ENCODE assay signal across 17 mouse cellular contexts in genomic region chr2:8924856-8925255, GRCm38 (mm10).
"Had no signal": no experiment of that assay in that cellular context is flagged by ENCODE, and none has a peak within 500 bp of the region (broad histone marks: within the 10 kb centered on the region; RNA-seq: fewer than 3 reads in every experiment).

No protein-coding gene starts in this region.

- H3K27ac ChIP-seq: kidney, postnatal 0 days; layer of hippocampus, adult 2 months; limb, embryonic 10.5 days; limb, embryonic 13.5 days; liver, embryonic 15.5 days; stomach, postnatal 0 days had no signal

- H3K4me1 ChIP-seq: limb, embryonic 10.5 days; limb, embryonic 13.5 days; liver, embryonic 15.5 days had no signal

- H3K9ac ChIP-seq: limb, embryonic 13.5 days; liver, embryonic 15.5 days had no signal

- H3K4me3 ChIP-seq: layer of hippocampus, adult 2 months; limb, embryonic 10.5 days; limb, embryonic 13.5 days; liver, embryonic 15.5 days had no signal

- H3K9me3 ChIP-seq: limb, embryonic 10.5 days; limb, embryonic 13.5 days; liver, embryonic 15.5 days had no signal

- DNase-seq: kidney, postnatal 25 days; layer of hippocampus, adult 9-11 months; lung, adult 2 months; lung, postnatal 14 days; lung, postnatal 4 days; midbrain, embryonic 14.5 days; thymus, adult 2 months; thymus, postnatal 14 days; thymus, postnatal 4 days had no signal

- H3K36me3 ChIP-seq: limb, embryonic 10.5 days; limb, embryonic 13.5 days; liver, embryonic 15.5 days had no signal

- H3K27me3 ChIP-seq: limb, embryonic 13.5 days; liver, embryonic 15.5 days had no signal

- H3K4me2 ChIP-seq: limb, embryonic 13.5 days; liver, embryonic 11.5 days; liver, embryonic 15.5 days; midbrain, embryonic 11.5 days had no signal
